Mouse (Mus musculus) testis, adult 2 months (tissue): Measurements from ENCODE around the gene Vstm2b.

ENCODE experiments used
- CTCF ChIP-seq: fragments of 200-500 bp; IDR thresholded peaks from 2 replicates; pipeline ENCODE4 v1.5.1; 2012; ENCODE audit warnings: low read depth, mild to moderate bottlenecking, inconsistent platforms, low read length, moderate library complexity; ENCODE audit not compliant: control insufficient read depth, insufficient read depth, insufficient replicate concordance
- POLR2A ChIP-seq: fragments of 200-500 bp; IDR thresholded peaks from 2 replicates; pipeline ENCODE4 v1.6.1; 2012; ENCODE audit warnings: low read depth, mild to moderate bottlenecking, inconsistent platforms, low read length, moderate library complexity; ENCODE audit not compliant: control insufficient read depth

- TF ChIP-seq CTCF (no peak), POLR2A (no peak)
Measured at GRCm38 (mm10) chr7:40899376-40900265, 1.5 kb downstream of the Vstm2b start.
